Mouse (Mus musculus) limb, embryonic 15.5 days (tissue): Measurements from ENCODE around the gene Armh3. TPM values are rescaled to one million over a fixed set of nuclear protein-coding genes. Genes with fewer than 3 reads are reported as not detected.
A peak's percentile ranks its signal among the peaks of the same experiment; 100 is the strongest.

Experiments used
- ATAC-seq: fragments of 200-750 bp; cut with Nextera tagmentation; 2 replicates; pipeline ENCODE4 v1.8.0; 2017; ENCODE audit warnings: low read depth, moderate TSS enrichment; ENCODE audit not compliant: insufficient number of reproducible peaks, low FRiP score, low TSS enrichment
- H3K27ac ChIP-seq: fragments of 300-500 bp; sonication (generic); 2 replicates; pipeline ENCODE4 v1.5.1; 2015; ENCODE audit warnings: moderate library complexity, mild to moderate bottlenecking, inconsistent platforms
- H3K27me3 ChIP-seq: fragments of 300-500 bp; sonication (generic); 2 replicates; pipeline ENCODE4 v1.6.1; 2015; ENCODE audit warnings: inconsistent platforms
- H3K36me3 ChIP-seq: fragments of 300-500 bp; sonication (generic); 2 replicates; pipeline ENCODE4 v1.6.1; 2015; ENCODE audit warnings: inconsistent platforms
- H3K4me1 ChIP-seq: fragments of 300-500 bp; sonication (generic); 2 replicates; pipeline ENCODE4 v1.6.1; 2015; ENCODE audit warnings: inconsistent platforms
- H3K4me2 ChIP-seq: fragments of 300-500 bp; sonication (generic); 2 replicates; pipeline ENCODE4 v1.6.1; 2015; ENCODE audit warnings: mild to moderate bottlenecking, inconsistent platforms
- H3K4me3 ChIP-seq: fragments of 300-500 bp; sonication (generic); 2 replicates; pipeline ENCODE4 v1.5.1; 2015; ENCODE audit warnings: mild to moderate bottlenecking, inconsistent platforms
- H3K9ac ChIP-seq: fragments of 300-500 bp; sonication (generic); 2 replicates; pipeline ENCODE4 v1.6.1; 2015; ENCODE audit warnings: inconsistent platforms
- H3K9me3 ChIP-seq: fragments of 300-500 bp; sonication (generic); 2 replicates; pipeline ENCODE4 v1.6.1; 2016; ENCODE audit warnings: inconsistent platforms
- WGBS: fragments of 180-500 bp; shearing (Covaris S2); methylation state at CpG from one replicate; pipeline ENCODE4 v1.1.7; 2015; 5-methylcytosine and 5-hydroxymethylcytosine counted together
- polyA plus RNA-seq: library from polyadenylated mRNA; unstranded; fragments of >200 nt; fragmentation: Nextera tagmentation; extraction: Ambion mirVana; gene quantifications from 2 replicates; pipeline ENCODE4 v1.2.1, GENCODE M21; 2015

Gene Armh3
- polyA plus RNA-seq, 1 experiment from 2014 or later = 16.3 TPM

- H3K4me2 ChIP-seq = no peak overlapping the region
- H3K27me3 ChIP-seq = no peaks in the 10 kb centered on the region
- H3K9ac ChIP-seq = no peak overlapping the region
- whole genome bisulfite sequencing = 73% methylated on average over 13 of the region's 13 CpGs
- ATAC-seq = no peak
- peaks cover 2% of the 10 kb centered on the region; the same call in 1 of the 2 replicates for H3K4me1 ChIP-seq
- no peaks in the 10 kb centered on the region for H3K9me3 ChIP-seq
- no peaks in the 10 kb centered on the region for H3K36me3 ChIP-seq
- no peak overlapping the region for H3K27ac ChIP-seq
- H3K4me3 ChIP-seq = no peak overlapping the region
Observed at GRCm38 (mm10) chr19:45789888-45790874, 208.1 kb downstream of the Armh3 start.

GRCm38 (mm10) chr19:45789365-45789764, 208.9 kb downstream of the Armh3 start:
- Histone ChIP-seq H3K4me1 (peaks cover 2% of the 10 kb centered on the region; the same call in 1 of the 2 replicates), H3K27me3 (no peaks in the 10 kb centered on the region), H3K4me2 (no peak overlapping the region), H3K27ac (no peak overlapping the region), H3K9ac (no peak overlapping the region), H3K9me3 (no peaks in the 10 kb centered on the region), H3K4me3 (no peak overlapping the region), H3K36me3 (no peaks in the 10 kb centered on the region)
- no peak for ATAC-seq
- WGBS = 60% methylated on average over 7 of the region's 7 CpGs

- ATAC-seq = no peak
- H3K27ac ChIP-seq = 0 out of 2 replicates have a peak overlapping the region, but pooled peaks have one; percentile 30
- H3K9me3 ChIP-seq = no peaks in the 10 kb centered on the region
- H3K4me1 ChIP-seq = peaks cover 4% of the 10 kb centered on the region; the same call in 1 of the 2 replicates
- 31% methylated on average over 4 of the region's 4 CpGs for WGBS
- H3K4me2 ChIP-seq = no peak overlapping the region
- H3K4me3 ChIP-seq = no peak overlapping the region
- no peaks in the 10 kb centered on the region for H3K36me3 ChIP-seq
- no peak overlapping the region for H3K9ac ChIP-seq
- no peaks in the 10 kb centered on the region for H3K27me3 ChIP-seq
Observed at GRCm38 (mm10) chr19:45788337-45788736, 210.0 kb downstream of the Armh3 start.

GRCm38 (mm10) chr19:45787450-45787849, 210.8 kb downstream of the Armh3 start:
- Histone ChIP-seq H3K4me1 (peaks cover 3% of the 10 kb centered on the region; the same call in 1 of the 2 replicates), H3K27me3 (no peaks in the 10 kb centered on the region), H3K4me3 (no peak overlapping the region), H3K9me3 (no peaks in the 10 kb centered on the region), H3K27ac (no peak overlapping the region), H3K4me2 (no peak overlapping the region), H3K9ac (no peak overlapping the region), H3K36me3 (no peaks in the 10 kb centered on the region)
- ATAC-seq = no peak
- WGBS = 71% methylated on average over 3 of the region's 3 CpGs

GRCm38 (mm10) chr19:45785470-45785869, 212.8 kb downstream of the Armh3 start:
- Histone ChIP-seq H3K36me3 (no peaks in the 10 kb centered on the region), H3K4me1 (peaks cover 15% of the 10 kb centered on the region), H3K9ac (no peak overlapping the region), H3K4me2 (no peak overlapping the region), H3K4me3 (no peak overlapping the region), H3K27ac (no peak overlapping the region), H3K9me3 (no peaks in the 10 kb centered on the region), H3K27me3 (no peaks in the 10 kb centered on the region)
- WGBS = 49% methylated on average over 3 of the region's 3 CpGs
- no peak for ATAC-seq

GRCm38 (mm10) chr19:45783933-45784576, 214.2 kb downstream of the Armh3 start:
- Histone ChIP-seq H3K4me2 (peak overlapping the region; percentile 48), H3K9me3 (no peaks in the 10 kb centered on the region), H3K4me3 (peak overlapping the region; percentile 79), H3K36me3 (peaks cover 10% of the 10 kb centered on the region), H3K27ac (peak overlapping the region; percentile 97), H3K27me3 (no peaks in the 10 kb centered on the region), H3K4me1 (peaks cover 23% of the 10 kb centered on the region), H3K9ac (peak overlapping the region; percentile 46)
- WGBS = 29% methylated on average over 17 of the region's 17 CpGs
- ATAC-seq = no peak

GRCm38 (mm10) chr19:45783181-45783932, 214.9 kb downstream of the Armh3 start, which contains the start of gene Mgea5:
Mgea5 (minus strand) TSS chr19:45783837.
- Histone ChIP-seq H3K27me3 (no peaks in the 10 kb centered on the region), H3K27ac (peak within 1 kb of the TSS; percentile 97), H3K9ac (peak within 1 kb of the TSS; percentile 91), H3K36me3 (peaks cover 12% of the 10 kb centered on the region), H3K4me3 (peak within 1 kb of the TSS; percentile 79), H3K4me1 (peaks cover 23% of the 10 kb centered on the region), H3K9me3 (no peaks in the 10 kb centered on the region), H3K4me2 (peak within 1 kb of the TSS; percentile 60)
- ATAC-seq = peak; percentile 97
- under 1% methylated on average over 53 of the region's 71 CpGs for WGBS

- H3K4me1 ChIP-seq = peaks cover 23% of the 10 kb centered on the region
- H3K9me3 ChIP-seq = no peaks in the 10 kb centered on the region
- peak overlapping the region; percentile 97 for H3K27ac ChIP-seq
- ATAC-seq = no peak
- peaks cover 21% of the 10 kb centered on the region for H3K36me3 ChIP-seq
- peak overlapping the region; percentile 79 for H3K4me3 ChIP-seq
- H3K27me3 ChIP-seq = no peaks in the 10 kb centered on the region
- WGBS = under 1% methylated on average over 34 of the region's 36 CpGs
- H3K4me2 ChIP-seq = peak overlapping the region; percentile 60
- peak overlapping the region; percentile 91 for H3K9ac ChIP-seq
Observed at GRCm38 (mm10) chr19:45782315-45783001, 215.8 kb downstream of the Armh3 start.

- 59% methylated on average over 8 of the region's 8 CpGs for WGBS
- Histone ChIP-seq H3K4me1 (peaks cover 23% of the 10 kb centered on the region), H3K36me3 (peaks cover 27% of the 10 kb centered on the region), H3K4me3 (peak overlapping the region; percentile 79), H3K4me2 (peak overlapping the region; percentile 60), H3K27me3 (no peaks in the 10 kb centered on the region), H3K27ac (no peak overlapping the region), H3K9ac (no peak overlapping the region), H3K9me3 (no peaks in the 10 kb centered on the region)
- ATAC-seq = no peak
Observed at GRCm38 (mm10) chr19:45781676-45782075, 216.6 kb downstream of the Armh3 start.

GRCm38 (mm10) chr19:45780350-45780915, 217.9 kb downstream of the Armh3 start:
- WGBS = 82% methylated on average over 13 of the region's 13 CpGs
- no peak overlapping the region for H3K9ac ChIP-seq
- H3K27me3 ChIP-seq = no peaks in the 10 kb centered on the region
- H3K4me3 ChIP-seq = no peak overlapping the region
- H3K9me3 ChIP-seq = no peaks in the 10 kb centered on the region
- H3K36me3 ChIP-seq = peaks cover 38% of the 10 kb centered on the region
- no peak for ATAC-seq
- H3K4me2 ChIP-seq = no peak overlapping the region
- H3K27ac ChIP-seq = no peak overlapping the region
- H3K4me1 ChIP-seq = peaks cover 23% of the 10 kb centered on the region

- peaks cover 8% of the 10 kb centered on the region for H3K4me1 ChIP-seq
- H3K4me2 ChIP-seq = no peak overlapping the region
- 77% methylated on average over 2 of the region's 2 CpGs for WGBS
- H3K9me3 ChIP-seq = no peaks in the 10 kb centered on the region
- no peaks in the 10 kb centered on the region for H3K27me3 ChIP-seq
- no peak overlapping the region for H3K9ac ChIP-seq
- H3K27ac ChIP-seq = no peak overlapping the region
- no peak for ATAC-seq
- peaks cover 85% of the 10 kb centered on the region for H3K36me3 ChIP-seq
- H3K4me3 ChIP-seq = no peak overlapping the region
Observed at GRCm38 (mm10) chr19:45775486-45775885, 222.8 kb downstream of the Armh3 start.
